Mouse (Mus musculus): Measurements from ENCODE around the gene Gamt. TPM values are rescaled to one million over a fixed set of nuclear protein-coding genes. Genes with fewer than 3 reads are reported as not detected.
"Not testable (repeated sequence)": the region's sequence is repeated elsewhere in the genome, so short reads cannot be mapped to it uniquely, and the experiment has no call there.

The Gamt gene
- total RNA-seq, 1 experiment from 2014 or later, result 398 TPM

DNA sequence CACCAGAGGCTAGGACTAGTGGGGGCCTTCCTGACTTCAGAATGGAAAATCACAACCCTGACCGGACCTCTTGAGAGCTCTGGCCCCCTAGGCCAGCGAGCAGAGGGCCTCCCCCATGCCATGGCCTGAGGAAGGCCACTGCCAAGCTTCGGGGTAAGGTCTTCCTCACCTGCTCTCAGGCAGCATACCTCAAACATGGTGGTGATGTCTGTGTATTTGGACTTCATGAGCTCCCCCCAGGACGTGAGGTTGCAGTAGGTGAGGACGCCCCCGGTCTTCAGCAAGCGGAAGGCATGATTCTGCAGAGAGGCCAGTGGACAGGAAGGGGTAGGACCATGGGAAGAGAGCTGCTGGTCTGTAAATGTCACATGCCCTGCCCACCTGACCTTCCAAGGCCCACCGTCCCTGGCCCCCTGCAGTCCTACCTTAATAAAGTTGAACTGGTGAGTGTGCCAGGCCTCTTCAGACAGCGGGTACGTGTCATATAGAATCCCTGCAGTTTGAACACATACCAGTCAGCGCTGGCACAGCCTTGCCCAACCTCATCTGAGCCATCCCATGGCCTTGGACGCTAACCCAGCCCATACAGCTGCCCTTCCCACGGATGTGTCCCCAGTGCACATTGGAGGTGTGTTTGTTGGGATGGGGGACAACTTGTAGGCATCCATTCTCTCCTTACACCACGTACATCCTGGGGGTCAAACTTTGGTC, 1.9 kb downstream of the Gamt start:
- peak; percentile 59 for DNase-seq

DNA sequence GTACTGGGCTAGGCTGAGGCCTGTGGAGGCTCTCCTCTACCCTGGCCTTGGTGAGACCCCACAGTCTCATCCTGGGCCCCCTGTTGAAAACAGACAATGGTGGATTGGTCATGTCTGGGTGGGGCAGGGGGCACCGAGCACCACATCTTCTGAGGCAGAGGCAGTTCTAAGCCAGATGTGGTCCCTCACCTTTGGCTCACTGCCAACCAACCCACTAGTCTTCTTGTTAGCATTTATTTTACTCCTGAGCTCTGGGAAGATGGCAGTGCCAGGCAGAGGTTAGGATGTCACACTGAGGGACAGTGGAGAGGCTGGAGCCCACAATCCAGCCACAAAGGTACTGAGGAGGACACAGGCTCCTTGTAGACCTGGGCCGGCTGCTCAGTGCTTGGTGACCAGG, 2.9 kb downstream of the Gamt start:
- DNase-seq, result no peak

DNA sequence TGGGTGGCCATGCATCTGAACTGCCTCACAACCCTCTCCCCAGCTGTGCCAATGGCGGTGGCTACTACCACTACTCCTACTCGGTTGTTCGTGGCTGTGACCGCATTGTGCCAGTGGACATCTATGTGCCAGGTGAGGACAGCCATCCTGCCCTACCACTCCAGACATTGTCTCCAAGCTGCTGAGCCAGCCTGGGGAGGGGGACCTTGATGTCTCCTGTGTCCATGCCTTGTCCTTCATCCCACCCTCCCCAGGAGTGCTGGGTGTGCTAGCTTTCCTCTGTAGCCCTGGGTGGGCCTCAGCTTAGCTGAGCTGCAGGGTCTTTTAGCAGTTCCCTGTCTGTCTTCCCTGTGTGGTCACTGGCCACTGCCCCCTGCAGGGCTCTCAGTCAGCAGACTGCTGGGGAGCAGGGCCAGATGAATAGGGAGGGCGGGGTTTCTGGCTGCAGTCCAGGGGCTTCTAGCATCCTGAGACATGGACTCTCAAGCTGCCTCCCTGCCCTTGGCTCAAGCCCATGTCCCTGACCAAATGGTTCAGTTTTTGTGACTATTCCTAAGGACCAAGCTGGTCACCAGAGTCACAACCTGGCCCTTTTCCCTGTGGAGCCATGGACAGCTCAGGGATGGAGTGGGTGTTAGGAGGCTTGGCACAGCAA, 4.8 kb downstream of the Gamt start:
- DNase-seq, result peak; percentile 82

DNA sequence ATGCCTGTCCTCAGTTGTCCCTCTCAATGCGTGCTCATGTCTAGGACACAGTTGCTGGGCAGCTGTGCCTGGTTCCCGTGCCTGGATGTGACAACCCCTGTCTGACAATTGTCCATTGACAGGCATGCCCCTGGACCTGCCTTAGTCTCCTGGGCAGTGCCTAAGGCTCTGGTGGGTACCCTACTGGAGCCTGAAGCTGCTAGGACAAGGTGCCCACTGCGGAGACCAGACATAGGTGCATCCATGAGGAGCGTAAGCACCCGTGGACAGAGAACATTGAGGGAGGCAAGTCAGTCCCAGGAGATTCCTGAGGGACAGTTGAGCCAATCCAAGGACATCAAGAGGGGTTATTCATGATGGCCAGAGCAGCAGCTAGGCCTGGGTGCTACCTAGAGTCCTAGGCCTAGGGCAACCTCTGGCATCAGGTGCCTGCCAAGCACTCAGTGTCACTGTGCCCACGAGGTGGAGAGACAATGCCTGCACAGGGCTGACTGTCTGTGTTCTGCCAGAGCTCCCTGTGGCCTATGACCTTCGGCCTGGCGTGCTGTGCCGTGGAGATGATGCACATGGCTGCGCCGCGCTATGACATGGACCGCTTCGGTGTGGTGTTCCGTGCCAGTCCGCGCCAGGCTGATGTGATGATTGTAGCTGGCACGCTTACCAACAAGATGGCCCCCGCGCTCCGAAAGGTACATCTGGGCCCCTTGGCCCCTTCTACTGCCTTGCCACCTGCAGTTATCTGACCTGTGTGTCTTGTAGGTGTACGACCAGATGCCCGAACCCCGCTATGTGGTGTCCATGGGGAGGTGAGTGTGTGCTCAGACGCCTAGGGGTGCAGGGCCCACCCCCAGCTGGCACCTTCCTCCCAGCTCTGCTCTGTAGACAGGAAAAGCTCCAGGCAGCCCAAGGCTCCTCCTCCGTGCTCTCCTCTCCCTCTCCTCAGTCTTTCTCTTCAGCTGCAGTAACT, 6.2 kb downstream of the Gamt start:
- no peak for DNase-seq

DNA sequence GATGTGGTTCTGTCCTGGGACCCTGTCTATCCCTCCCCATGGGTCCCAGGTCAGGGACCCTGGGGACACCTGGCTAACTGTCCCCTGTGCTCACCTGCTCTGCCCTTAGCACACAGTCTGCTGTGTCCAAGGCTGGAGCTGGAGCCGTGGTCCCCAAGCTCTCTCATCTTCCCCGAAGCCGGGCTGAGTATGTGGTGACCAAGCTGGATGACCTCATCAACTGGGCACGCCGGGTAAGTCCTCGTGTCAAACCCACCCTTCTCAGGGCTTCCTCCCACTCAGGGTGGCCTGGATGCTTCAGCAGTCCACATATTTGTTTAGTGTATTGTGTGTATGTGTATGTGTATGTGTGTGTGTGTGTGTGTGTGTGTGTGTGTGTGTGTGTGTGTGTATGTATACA, 7.3 kb downstream of the Gamt start:
- no peak for DNase-seq

DNA sequence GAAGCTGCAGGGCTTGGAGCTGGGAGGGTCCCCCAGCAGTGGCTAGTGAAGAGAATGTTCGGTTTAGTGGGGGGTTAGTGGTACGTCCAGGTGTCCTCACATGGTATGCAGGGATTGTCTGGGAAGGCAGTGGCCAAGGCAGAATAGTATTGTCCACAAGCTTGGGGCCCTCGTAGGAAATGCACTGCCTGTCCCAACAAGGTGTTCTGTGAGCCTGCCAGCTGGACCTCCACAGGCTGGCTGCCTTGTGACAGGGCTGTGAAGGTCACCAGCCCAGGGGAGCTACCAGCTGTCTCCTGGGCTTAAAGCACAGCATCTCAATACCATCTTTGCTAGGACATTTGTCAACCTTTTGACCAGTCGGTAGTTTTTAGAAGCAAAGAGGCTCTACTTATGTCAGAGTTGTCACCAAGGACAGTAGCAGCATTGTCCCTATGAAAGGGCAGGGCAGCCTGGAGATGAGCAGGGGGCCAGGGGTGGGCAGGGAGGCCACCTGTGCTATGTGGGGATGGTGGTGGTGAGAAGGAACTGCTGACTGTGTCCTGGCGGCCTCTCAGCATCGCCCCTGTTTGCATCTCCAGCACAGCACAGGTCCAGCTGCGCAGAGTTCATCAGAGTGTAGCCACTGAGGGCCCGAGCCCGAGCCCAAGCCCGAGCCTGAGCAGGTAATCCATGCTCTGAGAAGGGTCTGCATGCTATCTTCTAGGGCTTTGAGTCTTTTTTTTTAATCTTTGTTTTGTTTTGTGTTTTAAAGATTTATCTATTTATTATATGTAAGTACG, 8.1 kb downstream of the Gamt start:
- no peak for DNase-seq

DNA sequence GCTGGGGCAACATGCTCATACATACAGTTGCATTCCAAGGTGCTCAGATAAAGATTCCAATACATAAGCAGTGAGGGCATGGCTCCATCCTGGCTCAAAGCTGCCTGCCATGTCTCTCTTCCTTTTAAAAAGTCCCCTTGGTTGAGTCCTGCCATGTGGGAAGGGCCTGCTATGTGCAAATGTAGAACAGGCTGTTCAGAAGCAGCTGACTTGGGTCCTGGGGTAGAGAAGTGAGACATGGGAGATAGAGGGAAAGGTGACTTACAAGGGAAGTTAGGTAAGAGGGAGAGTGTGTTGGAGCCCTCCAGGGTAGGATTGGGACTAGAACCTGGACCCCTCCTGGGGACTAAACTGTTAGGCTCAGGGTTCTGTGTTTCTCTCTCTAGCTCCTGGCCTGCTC, 8.8 kb downstream of the Gamt start:
- DNase-seq, result no peak

DNA sequence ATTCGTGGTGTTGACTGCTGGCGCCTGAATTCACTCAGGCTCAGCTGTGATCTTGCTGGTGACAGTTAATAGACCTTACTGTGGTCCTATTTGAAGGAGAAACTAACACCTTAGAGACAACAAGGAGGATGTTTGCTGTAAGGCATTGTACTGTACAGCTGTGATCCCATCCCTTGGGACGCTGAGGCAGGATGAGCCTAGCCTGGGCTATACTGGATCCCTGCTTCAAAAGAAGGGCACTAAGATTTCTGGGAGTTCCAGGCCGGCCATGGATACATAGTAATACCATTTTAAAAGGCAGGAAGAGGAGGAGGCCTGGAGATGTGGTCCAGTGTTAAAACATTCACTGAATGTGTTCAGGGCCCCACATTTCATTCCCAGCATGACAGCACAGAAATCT, 10.2 kb downstream of the Gamt start:
- no peak for DNase-seq

DNA sequence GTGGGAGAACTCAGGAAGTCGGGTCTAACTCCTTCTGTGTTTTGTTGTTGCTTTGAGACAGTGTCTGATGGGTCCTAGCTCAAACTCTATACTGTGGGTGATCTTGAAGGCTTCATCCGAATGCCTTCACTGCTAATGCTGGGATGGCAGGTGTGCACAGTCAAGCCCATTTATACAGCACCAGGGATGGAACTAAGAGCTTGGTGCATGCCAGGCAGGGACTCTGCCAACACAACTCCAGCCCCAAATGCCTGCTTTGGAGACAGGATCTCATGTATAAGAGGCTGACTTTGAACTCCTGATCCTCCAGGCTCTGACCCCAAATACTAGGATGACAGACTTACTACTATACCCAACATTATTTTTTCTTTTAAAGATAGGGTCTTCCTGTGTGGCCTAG, 10.8 kb downstream of the Gamt start:
- DNase-seq, result no peak

DNA sequence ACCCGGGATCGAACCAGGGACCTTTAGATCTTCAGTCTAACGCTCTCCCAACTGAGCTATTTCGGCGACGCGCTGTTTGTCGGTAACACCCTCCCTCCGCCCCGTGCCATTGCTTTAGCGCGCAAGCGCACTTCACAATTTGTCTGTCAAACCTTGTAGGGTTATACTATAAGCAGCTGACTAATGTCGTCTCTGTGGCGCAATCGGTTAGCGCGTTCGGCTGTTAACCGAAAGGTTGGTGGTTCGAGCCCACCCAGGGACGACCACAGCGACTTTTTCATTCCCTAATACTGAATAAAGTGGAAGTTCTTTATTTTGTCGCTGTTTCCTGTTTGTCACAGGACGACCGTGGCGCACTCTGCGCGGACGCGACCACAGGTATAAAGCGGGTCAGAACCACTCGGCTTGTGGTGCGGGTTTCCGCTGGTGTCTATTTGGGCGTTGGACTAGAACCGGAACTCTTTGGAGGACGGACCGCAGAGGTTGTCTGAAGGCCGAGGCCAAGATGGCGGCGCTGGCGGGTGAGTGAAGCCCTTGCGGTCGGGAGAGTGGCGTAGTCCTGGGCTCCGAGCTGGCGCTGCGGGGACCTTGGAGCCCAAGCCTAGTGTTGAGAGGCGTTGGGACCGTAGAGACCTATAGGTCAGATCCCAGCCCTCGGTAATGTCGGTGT, 11.7 kb downstream of the Gamt start, which contains the start of gene Ndufs7:
Gene Ndufs7, plus strand, starts transcription at position 151 of the 670 bp plus-strand sequence.
- DNase-seq, result peak; percentile 86

DNA sequence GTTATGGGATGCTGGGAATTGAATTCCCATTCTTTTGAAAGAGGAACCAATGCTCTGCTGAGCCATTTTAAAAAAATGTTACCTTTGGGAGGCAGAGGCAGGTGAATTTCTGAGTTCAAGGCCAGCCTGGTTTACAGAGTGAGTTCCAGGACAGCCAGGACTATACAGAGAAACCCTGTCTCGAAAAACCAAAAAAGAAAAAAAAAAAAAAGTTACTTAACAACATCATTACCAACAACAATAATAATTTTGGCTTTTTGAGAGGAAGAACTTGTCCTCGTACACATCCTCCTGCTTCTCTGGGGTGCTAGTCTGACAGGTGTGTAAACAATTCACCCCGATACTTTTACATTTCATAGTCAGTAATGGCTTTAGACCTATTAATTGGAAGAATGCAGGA, 12.4 kb downstream of the Gamt start:
- not testable (repeated sequence) for DNase-seq

DNA sequence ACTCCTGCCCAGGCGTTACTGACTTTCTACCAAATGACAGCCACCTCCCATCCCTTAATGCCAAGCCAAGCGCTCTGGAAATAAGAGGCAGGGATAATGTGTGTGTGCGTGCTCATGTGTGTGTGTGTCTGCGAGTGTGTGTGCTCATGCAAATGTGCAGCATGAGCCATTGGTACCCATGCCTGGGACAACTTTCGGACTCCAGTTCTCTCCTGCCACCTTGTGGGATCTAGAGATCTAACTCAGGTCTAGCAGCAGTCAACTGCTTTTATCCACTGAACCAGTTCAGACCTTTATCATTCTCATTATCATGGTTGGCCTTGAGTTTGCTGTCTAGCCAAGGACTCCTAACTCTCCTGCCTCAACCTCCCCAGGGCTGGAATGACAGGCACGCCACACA, 13.0 kb downstream of the Gamt start:
- DNase-seq, result no peak

DNA sequence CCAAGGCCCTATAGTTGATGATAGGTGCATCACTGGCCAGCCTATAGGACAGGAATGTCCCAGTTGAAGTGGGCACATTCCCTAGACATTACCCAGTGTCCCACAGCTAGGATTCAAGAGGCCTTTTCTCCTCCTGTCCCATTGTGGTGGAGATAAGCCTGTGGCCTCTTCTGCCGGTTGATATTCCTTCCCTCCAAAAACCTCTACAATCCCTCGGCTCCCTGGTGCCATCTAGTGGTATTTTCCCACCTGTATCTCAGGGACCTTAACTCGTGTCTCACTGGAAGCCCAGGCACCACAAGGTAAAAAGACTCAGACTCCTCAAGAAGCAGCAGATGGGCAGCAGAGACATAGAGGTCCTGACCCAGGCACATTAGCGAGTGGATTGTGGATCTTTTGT, 15.2 kb downstream of the Gamt start:
- peak; percentile 76 for DNase-seq

DNA sequence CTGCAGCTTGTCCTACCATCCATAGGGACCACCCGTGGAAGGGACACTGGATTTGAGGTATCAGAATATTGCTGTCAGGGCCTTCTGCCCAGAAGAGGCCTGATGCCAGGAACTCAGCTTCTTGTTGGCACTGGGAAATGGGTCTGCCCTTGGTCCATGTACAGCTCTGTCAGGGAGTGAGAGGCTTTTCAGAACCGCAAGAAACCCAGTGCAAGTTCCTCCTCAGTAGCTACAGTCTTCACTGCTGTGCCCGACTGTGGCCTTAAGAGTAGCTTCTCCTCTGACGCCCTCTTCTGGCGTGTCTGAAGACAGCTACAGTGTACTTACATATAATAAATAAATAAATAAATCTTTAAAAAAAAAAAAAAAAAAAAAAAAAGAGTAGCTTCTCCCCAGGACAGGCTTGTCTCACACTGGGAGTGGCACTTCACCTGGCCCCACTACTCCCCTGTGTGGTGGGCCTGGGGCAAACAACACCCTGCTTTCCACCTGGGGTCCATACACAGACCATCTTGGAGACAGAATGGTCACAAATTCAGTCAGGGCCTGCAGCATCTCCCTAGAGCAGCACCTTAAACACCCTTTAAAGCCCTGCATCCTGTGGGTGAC, 15.9 kb downstream of the Gamt start:
- DNase-seq, result peak; percentile 20

DNA sequence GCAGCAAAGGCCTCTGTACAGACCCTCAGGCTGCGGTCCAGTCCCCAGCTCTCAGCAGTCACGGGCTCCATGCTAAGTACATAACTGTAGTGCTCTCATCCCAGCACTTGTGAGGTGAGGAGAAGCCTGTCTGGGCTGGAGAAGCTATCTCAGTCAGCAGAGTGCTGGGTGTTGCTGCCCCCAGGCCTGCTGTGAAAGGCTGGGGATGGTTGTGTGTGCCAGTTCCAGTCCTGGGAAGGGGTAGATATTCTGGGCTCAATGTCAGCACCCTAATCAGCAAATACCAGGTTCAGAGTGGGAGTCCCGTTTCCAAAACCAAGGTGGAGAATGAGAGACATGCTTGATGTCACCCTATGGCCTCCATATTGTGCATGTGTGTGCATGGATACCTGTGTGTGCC, 18.2 kb downstream of the Gamt start:
- no peak for DNase-seq

DNA sequence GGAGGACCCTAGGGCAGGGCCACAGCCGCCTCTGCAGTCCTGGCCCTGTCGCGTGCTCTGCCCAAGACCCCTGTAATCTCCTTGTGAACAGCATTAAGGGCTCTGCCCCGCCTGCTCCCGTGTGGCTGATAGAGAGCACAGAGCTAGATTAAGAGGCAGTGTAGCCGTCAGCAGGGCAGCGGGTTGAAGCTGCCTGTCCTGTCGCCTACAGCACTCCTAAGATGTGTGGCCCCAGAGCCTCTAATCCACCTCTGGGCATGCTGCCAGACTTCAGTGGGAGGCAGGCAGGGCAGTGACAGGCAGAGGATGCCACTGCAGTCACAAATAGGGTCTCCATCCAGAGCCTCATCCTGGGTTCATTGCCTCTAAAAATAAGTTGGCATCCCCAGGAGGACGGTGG, 18.7 kb downstream of the Gamt start:
- no peak for DNase-seq

DNA sequence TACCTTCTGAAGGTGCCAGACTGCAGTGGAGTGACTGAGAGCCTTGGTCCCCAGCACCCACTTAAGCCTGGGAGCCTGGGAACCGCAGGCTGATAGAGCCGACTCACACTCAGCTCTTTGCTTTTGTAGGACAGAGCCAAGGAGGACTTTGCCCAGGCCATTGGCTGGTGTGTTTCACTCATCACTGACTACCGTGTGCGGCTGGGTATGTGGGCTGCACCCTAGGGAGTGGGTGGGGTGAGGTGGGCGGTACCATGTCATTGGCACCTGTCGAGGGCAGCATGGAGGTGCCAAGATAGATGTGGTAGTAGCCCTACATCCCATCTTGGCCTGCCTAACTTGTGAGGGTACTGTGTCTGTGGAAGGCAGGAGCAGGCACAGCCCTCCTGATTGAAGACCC, 21.0 kb downstream of the Gamt start:
- no peak for DNase-seq

DNA sequence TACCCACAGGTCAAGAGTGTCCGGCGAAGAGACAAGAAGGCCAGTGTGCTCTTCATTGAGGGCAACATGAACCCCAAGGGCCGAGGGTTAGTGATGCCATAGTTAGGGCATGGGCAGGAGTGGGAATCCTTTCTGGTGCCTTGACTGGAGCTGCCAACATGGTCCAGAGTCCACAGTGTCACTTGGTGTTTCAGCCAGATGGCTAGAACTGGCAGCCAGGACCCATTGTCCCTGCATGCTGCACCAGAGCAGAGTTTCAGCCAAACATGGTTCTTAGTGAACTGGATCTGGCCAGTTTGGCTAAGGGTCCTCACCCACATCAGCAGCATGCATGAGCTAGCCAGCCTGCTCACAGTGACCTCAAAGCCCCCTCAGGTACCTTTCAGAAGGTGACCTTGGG, 22.5 kb downstream of the Gamt start:
- no peak for DNase-seq

DNA sequence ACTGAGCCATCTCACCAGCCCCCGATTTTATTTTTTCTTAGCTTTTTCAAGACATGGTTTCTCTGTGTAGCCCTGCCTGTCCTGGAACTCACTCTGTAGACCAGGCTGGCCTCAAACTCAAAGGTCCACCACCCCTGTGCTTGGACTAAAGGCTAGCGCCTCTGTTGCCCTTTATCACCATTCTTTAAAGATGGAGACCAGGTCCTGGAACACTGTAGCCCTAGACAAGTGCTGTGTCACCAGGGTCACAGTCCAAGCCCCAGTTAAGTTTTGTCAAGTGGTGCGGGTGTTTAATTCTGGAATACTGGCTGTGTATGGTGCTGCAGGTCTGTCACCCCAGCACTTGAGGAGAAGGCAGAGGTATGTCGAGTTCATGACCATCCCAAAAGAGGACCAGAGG, 23.8 kb downstream of the Gamt start:
- no peak for DNase-seq

DNA sequence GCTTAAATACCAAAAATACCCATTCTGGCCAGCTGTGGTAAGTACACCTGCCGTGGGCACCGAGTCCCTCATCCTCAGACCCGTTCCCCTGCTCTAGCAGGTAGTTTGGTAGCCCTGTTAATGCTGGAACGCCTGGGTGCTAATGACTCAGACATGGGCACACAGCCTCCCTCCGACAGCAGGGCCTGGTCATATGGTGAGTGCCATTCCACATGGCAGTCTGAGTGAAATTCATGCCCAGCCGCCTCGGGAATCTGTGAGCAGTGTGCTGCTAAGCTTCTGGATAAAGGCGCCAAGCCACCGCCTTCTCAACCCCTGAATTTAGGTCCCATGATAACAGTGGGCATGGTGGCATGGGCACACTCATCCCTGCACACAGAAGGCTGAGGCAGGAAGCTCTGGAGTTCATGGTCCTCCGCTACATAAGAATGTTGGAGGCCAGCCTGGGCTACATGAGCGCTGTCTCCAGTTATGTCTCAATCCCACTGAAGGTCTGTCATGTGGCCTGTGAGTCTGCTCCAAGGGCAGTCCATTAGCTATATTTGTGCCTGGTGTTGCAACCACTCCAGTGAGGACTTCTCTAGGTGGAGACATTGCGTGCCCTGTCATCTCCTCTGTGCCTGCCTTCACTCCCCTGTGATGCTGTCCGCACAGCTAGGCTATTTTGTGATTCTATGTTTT, 24.5 kb downstream of the Gamt start:
- no peak for DNase-seq

Data from adrenal gland, postnatal 25 days (tissue).